Mouse (Mus musculus) kidney, postnatal 0 days (tissue): Measurements from ENCODE around the gene Rcan2. TPM values are rescaled to one million over a fixed set of nuclear protein-coding genes. Genes with fewer than 3 reads are reported as not detected.

Experiments
- ATAC-seq: fragments of 200-750 bp; cut with Nextera tagmentation; replicated peaks from 2 replicates; pipeline ENCODE4 v1.8.0; 2017; ENCODE audit warnings: low read depth, moderate number of reproducible peaks, moderate TSS enrichment, moderate library complexity; ENCODE audit not compliant: low FRiP score
- DNase-seq: peaks from one replicate; pipeline ENCODE4 v3.0.0-alpha.2; 2016; ENCODE audit warnings: low spot score
- H3K27ac ChIP-seq: fragments of 300-500 bp; sonication (generic); 2 replicates; pipeline ENCODE4 v1.5.1; 2014; ENCODE audit warnings: mild to moderate bottlenecking
- H3K27me3 ChIP-seq: fragments of 300-500 bp; sonication (generic); 2 replicates; pipeline ENCODE4 v1.6.1; 2014; ENCODE audit warnings: low read length, mixed read lengths; ENCODE audit not compliant: insufficient read depth
- H3K36me3 ChIP-seq: fragments of 300-500 bp; sonication (generic); 2 replicates; pipeline ENCODE4 v1.6.1; 2014; ENCODE audit warnings: low read length, mixed read lengths; ENCODE audit not compliant: insufficient read depth
- H3K4me1 ChIP-seq: fragments of 300-500 bp; sonication (generic); replicated peaks from 2 replicates; pipeline ENCODE4 v1.6.1; 2014; ENCODE audit warnings: antibody characterized with exemption, low read length, mixed read lengths; ENCODE audit not compliant: insufficient read depth
- H3K4me2 ChIP-seq: fragments of 300-500 bp; sonication (generic); 2 replicates; pipeline ENCODE4 v1.6.1; 2014; ENCODE audit warnings: mild to moderate bottlenecking, low read length, moderate library complexity, mixed read lengths
- H3K4me3 ChIP-seq: fragments of 300-500 bp; sonication (generic); replicated peaks from 2 replicates; pipeline ENCODE4 v1.5.1; 2014; ENCODE audit warnings: low read depth, low read length
- H3K9ac ChIP-seq: fragments of 300-500 bp; sonication (generic); 2 replicates; pipeline ENCODE4 v1.6.1; 2014; ENCODE audit warnings: low read depth, low read length
- H3K9me3 ChIP-seq: fragments of 300-500 bp; sonication (generic); replicated peaks from 2 replicates; pipeline ENCODE4 v1.6.1; 2016; ENCODE audit warnings: low read length, inconsistent platforms, mixed read lengths
- CTCF ChIP-seq: IDR thresholded peaks from 2 replicates; pipeline ENCODE4 v1.5.1; 2016; ENCODE audit warnings: antibody characterized with exemption, low read depth, mild to moderate bottlenecking, moderate library complexity
- WGBS: fragments of 180-500 bp; shearing (Covaris S2); extraction: QIAGEN DNeasy Blood & Tissue Kit; methylation state at CpG from one replicate; pipeline ENCODE4 v1.1.7; 2014; 5-methylcytosine and 5-hydroxymethylcytosine counted together
- polyA plus RNA-seq: library from polyadenylated mRNA; unstranded; fragments of >200 nt; fragmentation: Nextera tagmentation; extraction: Ambion mirVana; gene quantifications from 2 replicates; pipeline ENCODE4 v1.2.1, GENCODE M21; 2015

Gene Rcan2
- polyA plus RNA-seq, 1 experiment from 2014 or later: 6.9 TPM

GRCm38 (mm10) chr17:44026378-44026777 is 225.2 kb downstream of the Rcan2 start:
- ATAC-seq: no peak
- H3K9me3 ChIP-seq: no peaks in the 10 kb centered on the region
- no peaks in the 10 kb centered on the region for H3K4me1 ChIP-seq
- peak; percentile 36 for DNase-seq
- H3K4me2 ChIP-seq: no peak overlapping the region
- no peaks in the 10 kb centered on the region for H3K27me3 ChIP-seq
- H3K4me3 ChIP-seq: no peak overlapping the region
- no peaks in the 10 kb centered on the region for H3K36me3 ChIP-seq
- WGBS: 21% methylated on average over 5 of the region's 5 CpGs
- no peak for TF ChIP-seq CTCF
- no peak overlapping the region for H3K27ac ChIP-seq
- no peak overlapping the region for H3K9ac ChIP-seq

GRCm38 (mm10) chr17:44026786-44027185 is 225.6 kb downstream of the Rcan2 start:
- Histone ChIP-seq H3K4me1 (no peaks in the 10 kb centered on the region), H3K9ac (no peak overlapping the region), H3K4me3 (no peak overlapping the region), H3K4me2 (no peak overlapping the region), H3K9me3 (no peaks in the 10 kb centered on the region), H3K27ac (no peak overlapping the region), H3K36me3 (no peaks in the 10 kb centered on the region), H3K27me3 (no peaks in the 10 kb centered on the region)
- no peak for DNase-seq
- no peak for TF ChIP-seq CTCF
- ATAC-seq: no peak

- Histone ChIP-seq H3K4me3 (no peak overlapping the region), H3K4me1 (no peaks in the 10 kb centered on the region), H3K9ac (no peak overlapping the region), H3K36me3 (no peaks in the 10 kb centered on the region), H3K4me2 (no peak overlapping the region), H3K27ac (no peak overlapping the region), H3K27me3 (no peaks in the 10 kb centered on the region), H3K9me3 (no peaks in the 10 kb centered on the region)
- no peak for DNase-seq
- no peak for ATAC-seq
- 84% methylated on average over 9 of the region's 9 CpGs for whole genome bisulfite sequencing
- TF ChIP-seq CTCF: no peak
These were observed 226.2 kb downstream of the Rcan2 start for GRCm38 (mm10) chr17:44027311-44027710.

DNA sequence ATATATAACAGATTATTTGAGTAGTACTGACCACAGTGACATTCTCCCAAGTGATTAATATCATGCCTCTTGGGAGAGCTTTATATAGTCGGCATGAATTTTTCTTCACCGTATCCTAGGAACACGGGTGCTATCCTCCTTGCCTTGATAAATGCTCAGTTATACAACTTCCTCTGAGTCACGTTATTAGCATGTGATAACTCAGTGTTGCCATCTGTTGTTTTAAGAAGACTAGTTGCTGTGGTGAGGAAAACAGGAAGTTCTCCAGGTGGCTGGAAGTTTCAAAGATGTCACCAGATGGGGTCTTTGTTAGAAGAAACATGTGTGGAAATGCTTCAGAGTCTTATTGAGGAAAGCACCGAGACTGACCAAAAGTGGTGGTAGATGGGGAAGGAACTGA is 228.5 kb downstream of the Rcan2 start:
- H3K36me3 ChIP-seq: no peaks in the 10 kb centered on the region
- no peak overlapping the region for H3K4me3 ChIP-seq
- no peak overlapping the region for H3K27ac ChIP-seq
- no peaks in the 10 kb centered on the region for H3K9me3 ChIP-seq
- ATAC-seq (no peak), DNase-seq (no peak)
- 48% methylated on average over 5 of the region's 5 CpGs for WGBS
- H3K9ac ChIP-seq: no peak overlapping the region
- H3K4me2 ChIP-seq: no peak overlapping the region
- H3K4me1 ChIP-seq: no peaks in the 10 kb centered on the region
- no peak for TF ChIP-seq CTCF
- no peaks in the 10 kb centered on the region for H3K27me3 ChIP-seq

DNA sequence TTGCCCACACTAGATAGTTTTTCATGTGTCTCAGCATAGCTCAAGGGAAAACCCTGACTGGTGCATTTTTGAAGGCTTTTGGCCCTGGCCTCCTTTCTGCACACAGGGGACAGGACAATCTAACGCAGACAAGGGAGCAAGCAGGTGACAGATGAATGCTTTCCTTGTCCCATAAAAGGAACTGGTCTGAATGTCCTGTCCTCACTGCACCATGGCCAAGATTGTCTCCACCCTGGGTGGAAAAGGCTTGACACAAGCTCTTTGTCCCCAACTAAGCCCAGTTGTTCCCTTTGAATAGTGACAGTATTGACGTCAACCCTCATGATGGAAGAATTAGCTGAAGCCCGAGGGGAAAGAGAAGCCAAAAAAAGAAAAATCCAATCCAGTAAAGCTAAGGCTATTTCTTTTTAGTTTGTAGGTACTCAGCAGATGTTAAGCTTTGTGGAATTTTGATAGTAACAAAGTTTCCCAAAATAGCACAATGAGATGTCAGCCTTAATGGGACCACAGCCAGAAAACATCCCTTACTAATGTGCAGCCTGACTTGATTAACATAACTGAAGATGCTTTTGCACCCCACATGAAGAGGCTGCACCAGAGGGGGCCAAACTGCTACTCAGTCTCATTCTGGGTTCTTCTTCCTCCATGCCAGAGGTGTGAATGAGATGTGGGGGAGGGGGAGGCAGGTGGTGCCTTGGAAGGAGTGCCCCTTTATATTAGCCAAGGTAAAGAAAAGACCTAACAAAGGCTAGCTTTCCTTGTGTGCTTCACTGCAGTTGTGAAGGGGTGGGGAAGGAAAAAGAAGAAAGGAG is 229.8 kb downstream of the Rcan2 start:
- Histone ChIP-seq H3K4me3 (no peak overlapping the region), H3K4me1 (no peaks in the 10 kb centered on the region), H3K27me3 (no peaks in the 10 kb centered on the region), H3K9me3 (no peaks in the 10 kb centered on the region), H3K27ac (no peak overlapping the region), H3K36me3 (no peaks in the 10 kb centered on the region), H3K4me2 (no peak overlapping the region), H3K9ac (no peak overlapping the region)
- WGBS: 72% methylated on average over 3 of the region's 3 CpGs
- DNase-seq: no peak
- no peak for TF ChIP-seq CTCF
- no peak for ATAC-seq

- no peaks in the 10 kb centered on the region for H3K4me1 ChIP-seq
- H3K9ac ChIP-seq: no peak overlapping the region
- no peaks in the 10 kb centered on the region for H3K27me3 ChIP-seq
- H3K9me3 ChIP-seq: no peaks in the 10 kb centered on the region
- H3K36me3 ChIP-seq: no peaks in the 10 kb centered on the region
- no peak overlapping the region for H3K4me2 ChIP-seq
- 95% methylated on average over 1 of the region's 1 CpGs for WGBS
- no peak overlapping the region for H3K27ac ChIP-seq
- ATAC-seq (no peak), DNase-seq (no peak)
- no peak for TF ChIP-seq CTCF
- no peak overlapping the region for H3K4me3 ChIP-seq
These were observed 233.9 kb downstream of the Rcan2 start for GRCm38 (mm10) chr17:44035005-44035404.

GRCm38 (mm10) chr17:44038656-44039055 is 237.5 kb downstream of the Rcan2 start:
- Histone ChIP-seq H3K36me3 (no peaks in the 10 kb centered on the region), H3K27ac (no peak overlapping the region), H3K9ac (no peak overlapping the region), H3K4me2 (no peak overlapping the region), H3K27me3 (no peaks in the 10 kb centered on the region), H3K4me1 (no peaks in the 10 kb centered on the region), H3K9me3 (no peaks in the 10 kb centered on the region), H3K4me3 (no peak overlapping the region)
- TF ChIP-seq CTCF: peak; percentile 75
- DNase-seq (peak; percentile 76), ATAC-seq (no peak)
- 60% methylated on average over 9 of the region's 9 CpGs for WGBS
